Mouse (Mus musculus): ENCODE data around the gene Dennd1b.

DNA sequence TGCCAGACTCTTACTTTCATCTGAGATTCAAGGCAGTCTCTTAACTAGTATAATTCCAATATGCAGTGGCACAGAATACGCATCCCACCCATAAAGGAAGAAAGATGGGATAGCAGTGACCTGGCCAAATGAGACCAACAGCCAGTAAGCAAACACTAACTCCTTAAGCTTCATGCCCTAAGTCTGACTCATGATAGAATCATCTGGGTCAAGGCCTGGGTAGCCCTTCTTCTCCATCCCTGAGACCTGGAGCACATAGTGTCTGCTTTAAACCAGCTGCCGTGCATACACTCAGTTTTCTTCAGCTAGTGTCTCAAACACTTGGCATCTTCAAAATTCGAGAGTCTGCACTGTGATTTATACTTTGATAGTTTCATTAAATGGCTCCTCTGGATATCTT, 183.1 kb downstream of the Dennd1b start:
- TF ChIP-seq POLR2A (IDR thresholded peaks at IDR 0.05; ENCODE audit: insufficient read depth, low read depth, low read length) (no peak), CTCF (IDR thresholded peaks at IDR 0.05; ENCODE audit: insufficient read depth, low read depth, low read length) (no peak)
